28 mouse cellular contexts compared by ENCODE assay signal in the genomic region with DNA sequence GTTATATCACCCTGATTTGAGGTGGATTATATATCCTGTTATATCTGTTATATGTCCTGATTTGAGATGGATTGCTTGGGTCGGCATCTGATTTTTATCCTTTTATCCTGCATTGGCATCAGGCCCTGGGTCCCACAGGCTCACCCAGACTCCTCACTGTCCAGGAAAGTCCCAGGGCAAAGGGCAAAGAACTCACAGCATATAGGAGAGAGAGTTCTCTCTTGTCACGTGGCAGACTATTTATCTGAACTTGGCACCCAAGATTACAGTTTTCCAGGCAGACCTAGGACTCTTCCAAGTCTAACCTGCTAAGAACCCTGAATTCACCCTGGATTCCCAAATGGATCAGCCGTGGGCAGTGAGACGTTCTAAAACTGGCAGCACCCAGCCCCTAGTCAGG. TPM values are rescaled to one million over a fixed set of nuclear protein-coding genes. Genes with fewer than 3 reads are reported as not detected.
DNase-seq lines count a peak whose midpoint lies in the region; ATAC-seq lines count a peak whose summit lies in the region.
"Had no signal": no experiment of that assay in that cellular context is flagged by ENCODE, and none has a peak within 500 bp of the region (broad histone marks: within the 10 kb centered on the region; RNA-seq: fewer than 3 reads in every experiment).

No protein-coding gene starts in this region.

- H3K4me1 ChIP-seq in intestine, embryonic 16.5 days (ENCODE audit: control insufficient read depth, insufficient read depth, low read length), result no peaks in the 10 kb centered on the region
- H3K4me1 ChIP-seq in intestine, embryonic 15.5 days (replicated peaks), result no peaks in the 10 kb centered on the region
- no peaks in the 10 kb centered on the region for H3K4me1 ChIP-seq in kidney, embryonic 15.5 days
- no peaks in the 10 kb centered on the region for H3K4me1 ChIP-seq in liver, embryonic 15.5 days (replicated peaks)
- H3K4me1 ChIP-seq in midbrain, embryonic 11.5 days (ENCODE audit: control insufficient read depth, insufficient read depth, low read length), result no peaks in the 10 kb centered on the region
- no peaks in the 10 kb centered on the region for H3K4me1 ChIP-seq in midbrain, embryonic 14.5 days (ENCODE audit: control insufficient read depth, insufficient read depth, low read length)
- H3K4me1 ChIP-seq: embryonic facial prominence, embryonic 10.5 days; embryonic facial prominence, embryonic 13.5 days; forebrain, embryonic 12.5 days; forebrain, embryonic 15.5 days; heart, embryonic 12.5 days; heart, embryonic 15.5 days; hindbrain, embryonic 10.5 days had no signal

- no peak overlapping the region for H3K9ac ChIP-seq in intestine, embryonic 16.5 days (ENCODE audit: low read depth, low read length)
- no peak overlapping the region for H3K9ac ChIP-seq in intestine, embryonic 15.5 days
- H3K9ac ChIP-seq in kidney, embryonic 15.5 days, result no peak overlapping the region
- H3K9ac ChIP-seq in liver, embryonic 15.5 days, result no peak overlapping the region
- no peak overlapping the region for H3K9ac ChIP-seq in midbrain, embryonic 11.5 days (ENCODE audit: low read length)
- no peak overlapping the region for H3K9ac ChIP-seq in midbrain, embryonic 14.5 days (replicated peaks; ENCODE audit: low read length)
- H3K9ac ChIP-seq: embryonic facial prominence, embryonic 13.5 days; forebrain, embryonic 12.5 days; forebrain, embryonic 15.5 days; heart, embryonic 12.5 days; heart, embryonic 15.5 days had no signal

- ATAC-seq in intestine, embryonic 16.5 days, result peak; percentile 55; the same call in 1 of the 2 replicates
- no peak for ATAC-seq in intestine, embryonic 15.5 days
- ATAC-seq in kidney, embryonic 15.5 days (replicated peaks; ENCODE audit: low FRiP score), result no peak
- ATAC-seq in liver, embryonic 15.5 days (ENCODE audit: insufficient read depth), result 0 out of 2 replicates have a peak, but pooled peaks have one; percentile 25
- ATAC-seq in midbrain, embryonic 11.5 days (ENCODE audit: low FRiP score), result no peak
- no peak for ATAC-seq in midbrain, embryonic 14.5 days (ENCODE audit: low FRiP score, low TSS enrichment)
- ATAC-seq: activated CD4-positive, CD25-positive, alpha-beta regulatory T cell, adult 4 months; forebrain, embryonic 15.5 days had no signal

- no peak overlapping the region for H3K4me3 ChIP-seq in intestine, embryonic 16.5 days (ENCODE audit: low read length)
- H3K4me3 ChIP-seq in intestine, embryonic 15.5 days (replicated peaks), result no peak overlapping the region
- no peak overlapping the region for H3K4me3 ChIP-seq in kidney, embryonic 15.5 days (replicated peaks)
- no peak overlapping the region for H3K4me3 ChIP-seq in liver, embryonic 15.5 days (replicated peaks)
- no peak overlapping the region for H3K4me3 ChIP-seq in midbrain, embryonic 11.5 days (ENCODE audit: low read depth, low read length)
- no peak overlapping the region for H3K4me3 ChIP-seq in midbrain, embryonic 14.5 days (replicated peaks; ENCODE audit: low read depth, low read length)
- H3K4me3 ChIP-seq: embryonic facial prominence, embryonic 10.5 days; embryonic facial prominence, embryonic 13.5 days; erythroblast, embryonic 14.5 days; forebrain, embryonic 12.5 days; forebrain, embryonic 15.5 days; heart, embryonic 12.5 days; heart, embryonic 15.5 days; hindbrain, embryonic 10.5 days had no signal

- H3K9me3 ChIP-seq in intestine, embryonic 16.5 days (ENCODE audit: control insufficient read depth, low read length), result no peaks in the 10 kb centered on the region
- H3K9me3 ChIP-seq in intestine, embryonic 15.5 days, result no peaks in the 10 kb centered on the region
- H3K9me3 ChIP-seq in kidney, embryonic 15.5 days (replicated peaks), result no peaks in the 10 kb centered on the region
- H3K9me3 ChIP-seq in liver, embryonic 15.5 days (replicated peaks), result no peaks in the 10 kb centered on the region
- no peaks in the 10 kb centered on the region for H3K9me3 ChIP-seq in midbrain, embryonic 11.5 days (ENCODE audit: control insufficient read depth, low read length)
- no peaks in the 10 kb centered on the region for H3K9me3 ChIP-seq in midbrain, embryonic 14.5 days (ENCODE audit: control insufficient read depth, low read length)
- H3K9me3 ChIP-seq: embryonic facial prominence, embryonic 10.5 days; embryonic facial prominence, embryonic 13.5 days; forebrain, embryonic 12.5 days; forebrain, embryonic 15.5 days; heart, embryonic 12.5 days; heart, embryonic 15.5 days had no signal

- WGBS in intestine, embryonic 16.5 days, result 73% methylated on average over 4 of the region's 4 CpGs
- 78% methylated on average over 4 of the region's 4 CpGs for WGBS in intestine, embryonic 15.5 days
- 85% methylated on average over 4 of the region's 4 CpGs for WGBS in kidney, embryonic 15.5 days
- 55% methylated on average over 4 of the region's 4 CpGs for WGBS in liver, embryonic 15.5 days (ENCODE audit: insufficient replicate concordance)
- WGBS in midbrain, embryonic 11.5 days, result 85% methylated on average over 4 of the region's 4 CpGs
- 89% methylated on average over 4 of the region's 4 CpGs for whole genome bisulfite sequencing in midbrain, embryonic 14.5 days

- peak; percentile 35 for DNase-seq in kidney, postnatal 10 days
- DNase-seq in liver, result no peak
- DNase-seq in midbrain, embryonic 11.5 days (ENCODE audit: low spot score, missing footprints), result peak; percentile 26
- DNase-seq in midbrain, embryonic 14.5 days, result no peak
- DNase-seq: adrenal gland, adult 8-10 months; adrenal gland, postnatal 25 days; cerebellum, adult 11-12 months; cerebellum, adult 8-10 months; cerebellum, postnatal 10 days; cerebellum, postnatal 36 days; embryo, embryonic 11 days; gastrocnemius, postnatal 25 days; heart, adult 18-20 months; heart, postnatal 10 days; heart, postnatal 36 days had no signal

- H3K4me2 ChIP-seq in intestine, embryonic 16.5 days (ENCODE audit: low read depth, low read length), result no peak overlapping the region
- no peak overlapping the region for H3K4me2 ChIP-seq in intestine, embryonic 15.5 days (replicated peaks)
- H3K4me2 ChIP-seq in kidney, embryonic 15.5 days, result no peak overlapping the region
- no peak overlapping the region for H3K4me2 ChIP-seq in liver, embryonic 15.5 days
- no peak overlapping the region for H3K4me2 ChIP-seq in midbrain, embryonic 11.5 days
- no peak overlapping the region for H3K4me2 ChIP-seq in midbrain, embryonic 14.5 days (ENCODE audit: low read length)
- H3K4me2 ChIP-seq: embryonic facial prominence, embryonic 13.5 days; forebrain, embryonic 12.5 days; forebrain, embryonic 15.5 days; heart, embryonic 12.5 days; heart, embryonic 15.5 days had no signal

- no peak overlapping the region for H3K27ac ChIP-seq in intestine, embryonic 16.5 days (ENCODE audit: low read length)
- no peak overlapping the region for H3K27ac ChIP-seq in intestine, embryonic 15.5 days
- no peak overlapping the region for H3K27ac ChIP-seq in kidney, embryonic 15.5 days
- H3K27ac ChIP-seq in liver, embryonic 15.5 days (replicated peaks), result no peak overlapping the region
- no peak overlapping the region for H3K27ac ChIP-seq in midbrain, embryonic 11.5 days (ENCODE audit: low read depth, low read length)
- H3K27ac ChIP-seq in midbrain, embryonic 14.5 days (replicated peaks; ENCODE audit: low read depth, low read length), result no peak overlapping the region
- H3K27ac ChIP-seq: embryonic facial prominence, embryonic 10.5 days; embryonic facial prominence, embryonic 13.5 days; forebrain, embryonic 12.5 days; forebrain, embryonic 15.5 days; heart, embryonic 15.5 days had no signal

- no peaks in the 10 kb centered on the region for H3K27me3 ChIP-seq in intestine, embryonic 16.5 days (replicated peaks; ENCODE audit: control insufficient read depth, insufficient read depth, low read length)
- no peaks in the 10 kb centered on the region for H3K27me3 ChIP-seq in intestine, embryonic 15.5 days (replicated peaks)
- no peaks in the 10 kb centered on the region for H3K27me3 ChIP-seq in kidney, embryonic 15.5 days
- H3K27me3 ChIP-seq in liver, embryonic 15.5 days, result no peaks in the 10 kb centered on the region
- H3K27me3 ChIP-seq in midbrain, embryonic 11.5 days (ENCODE audit: control insufficient read depth, insufficient read depth, low read length), result no peaks in the 10 kb centered on the region
- H3K27me3 ChIP-seq in midbrain, embryonic 14.5 days (ENCODE audit: control insufficient read depth, insufficient read depth, low read length), result no peaks in the 10 kb centered on the region
- H3K27me3 ChIP-seq: embryonic facial prominence, embryonic 13.5 days; forebrain, embryonic 12.5 days; forebrain, embryonic 15.5 days; heart, embryonic 15.5 days had no signal

- H3K36me3 ChIP-seq in intestine, embryonic 16.5 days (ENCODE audit: control insufficient read depth, insufficient read depth, low read length), result no peaks in the 10 kb centered on the region
- no peaks in the 10 kb centered on the region for H3K36me3 ChIP-seq in intestine, embryonic 15.5 days
- H3K36me3 ChIP-seq in kidney, embryonic 15.5 days, result no peaks in the 10 kb centered on the region
- no peaks in the 10 kb centered on the region for H3K36me3 ChIP-seq in liver, embryonic 15.5 days (replicated peaks)
- H3K36me3 ChIP-seq in midbrain, embryonic 11.5 days (ENCODE audit: control insufficient read depth, insufficient read depth, low read length), result peaks cover 8% of the 10 kb centered on the region
- peaks cover 65% of the 10 kb centered on the region for H3K36me3 ChIP-seq in midbrain, embryonic 14.5 days (ENCODE audit: control insufficient read depth, insufficient read depth, low read length)
- H3K36me3 ChIP-seq: embryonic facial prominence, embryonic 13.5 days; heart, embryonic 12.5 days; heart, embryonic 15.5 days had no signal

RNA-seq across cellular contexts. Expression of a gene that starts 38.5 kb away (rescaled TPM):
- polyA plus RNA-seq in intestine, embryonic 16.5 days (2015; fragmentation: Nextera tagmentation; extraction: Ambion mirVana), result 2.9 and 3.0 TPM in 2 replicates
- polyA plus RNA-seq in intestine, embryonic 15.5 days (2015; fragmentation: Nextera tagmentation; extraction: Ambion mirVana), result 3.7 TPM in 2 replicates
- 13.7 and 14.5 TPM in 2 replicates for polyA plus RNA-seq in kidney, embryonic 15.5 days (2015; fragmentation: Nextera tagmentation; extraction: Ambion mirVana)
- 0.26 and 0.33 TPM in 2 replicates for polyA plus RNA-seq in liver, embryonic 15.5 days (2015; fragmentation: Nextera tagmentation; extraction: Ambion mirVana)
- polyA plus RNA-seq in midbrain, embryonic 11.5 days (2014; fragmentation: Nextera tagmentation; extraction: Ambion mirVana), result 44.1 and 54.4 TPM in 2 replicates
- polyA plus RNA-seq in midbrain, embryonic 14.5 days (2014; fragmentation: Nextera tagmentation; extraction: Ambion mirVana), result 62.7 and 67.1 TPM in 2 replicates
- polyA plus RNA-seq: activated CD4-positive, CD25-positive, alpha-beta regulatory T cell, adult 4 months had no signal

Comparison
In these comparisons a context has a peak if more than half of its experiments do, and no peak if none do; other contexts are left out.
1. ATAC-seq: peak in intestine, embryonic 16.5 days (single experiment) and liver, embryonic 15.5 days (single experiment); none in intestine, embryonic 15.5 days (single experiment), kidney, embryonic 15.5 days (single experiment), midbrain, embryonic 11.5 days (single experiment) and midbrain, embryonic 14.5 days (single experiment).
2. DNase-seq: peak in kidney, postnatal 10 days (single experiment) and midbrain, embryonic 11.5 days (single experiment); none in liver (single experiment) and midbrain, embryonic 14.5 days (single experiment).